Mouse (Mus musculus): ENCODE measurements around the gene Fam189a1. TPM values are rescaled to one million over a fixed set of nuclear protein-coding genes. Genes with fewer than 3 reads are reported as not detected.

The Fam189a1 gene
- total and polyA plus RNA-seq, 3 experiments = not detected

GRCm38 (mm10) chr7:64819683-64820082 lies 336.7 kb downstream of the Fam189a1 start:
- no peak for DNase-seq (ENCODE audit: low read depth, low spot score)
- Histone ChIP-seq H3K79me2 (ENCODE audit: control insufficient read depth, insufficient read depth, low read length, poor library complexity) (no peaks in the 10 kb centered on the region), H3K4me1 (ENCODE audit: control insufficient read depth in 1 of 2, insufficient read depth in 2 of 2, low read length in 2 of 2) (no peaks in the 10 kb centered on the region), H3K27me3 (ENCODE audit: control insufficient read depth in 1 of 2, insufficient read depth in 2 of 2, low read length in 2 of 2) (no peaks in the 10 kb centered on the region), H3K9ac (ENCODE audit: control insufficient read depth, low read depth, low read length, poor library complexity, severe bottlenecking) (no peak overlapping the region), H3K27ac (ENCODE audit: control insufficient read depth, low read depth, low read length) (no peak overlapping the region), H3K36me3 (ENCODE audit: control insufficient read depth in 1 of 2, insufficient read depth in 2 of 2, low read length in 2 of 2) (no peaks in the 10 kb centered on the region), H3K9me3 (replicated peaks; ENCODE audit: insufficient read depth, low read length) (no peaks in the 10 kb centered on the region), H3K4me3 (ENCODE audit: control insufficient read depth in 1 of 2, insufficient read depth in 1 of 2, low read depth in 2 of 2, low read length in 2 of 2) (no peak overlapping the region)
- no peak for TF ChIP-seq CHD1 (IDR thresholded peaks at IDR 0.05; ENCODE audit: low read depth, low read length)
- TF ChIP-seq GATA1 (IDR thresholded peaks at IDR 0.05; ENCODE audit: low read depth, low read length) = no peak
- TF ChIP-seq NRF1 (IDR thresholded peaks at IDR 0.05; ENCODE audit: insufficient read depth, low read depth, low read length, poor library complexity, severe bottlenecking) = no peak
- no peak for TF ChIP-seq TCF12 (IDR thresholded peaks at IDR 0.05; ENCODE audit: low read depth, low read length)

- Histone ChIP-seq H3K9me3 (replicated peaks; ENCODE audit: insufficient read depth, low read length) (no peaks in the 10 kb centered on the region), H3K4me3 (ENCODE audit: control insufficient read depth in 1 of 2, insufficient read depth in 1 of 2, low read depth in 2 of 2, low read length in 2 of 2) (no peak overlapping the region), H3K79me2 (ENCODE audit: control insufficient read depth, insufficient read depth, low read length, poor library complexity) (no peaks in the 10 kb centered on the region), H3K4me1 (ENCODE audit: control insufficient read depth in 1 of 2, insufficient read depth in 2 of 2, low read length in 2 of 2) (no peaks in the 10 kb centered on the region), H3K27ac (ENCODE audit: control insufficient read depth, low read depth, low read length) (no peak overlapping the region), H3K9ac (ENCODE audit: control insufficient read depth, low read depth, low read length, poor library complexity, severe bottlenecking) (no peak overlapping the region), H3K27me3 (ENCODE audit: control insufficient read depth in 1 of 2, insufficient read depth in 2 of 2, low read length in 2 of 2) (no peaks in the 10 kb centered on the region), H3K36me3 (ENCODE audit: control insufficient read depth in 1 of 2, insufficient read depth in 2 of 2, low read length in 2 of 2) (no peaks in the 10 kb centered on the region)
- DNase-seq (ENCODE audit: low read depth, low spot score) = no peak
- TF ChIP-seq MEF2A (IDR thresholded peaks at IDR 0.05; ENCODE audit: extremely low read depth, insufficient replicate concordance, low read depth, low read length, poor library complexity, severe bottlenecking) = no peak
- no peak for TF ChIP-seq RCOR1 (IDR thresholded peaks at IDR 0.05; ENCODE audit: low read depth, low read length)
- TF ChIP-seq ZNF384 (IDR thresholded peaks at IDR 0.05; ENCODE audit: low read depth, low read length) = no peak
- TF ChIP-seq JUND (IDR thresholded peaks at IDR 0.05; ENCODE audit: low read depth, low read length) = no peak
- no peak for TF ChIP-seq EP300 (IDR thresholded peaks at IDR 0.05; ENCODE audit: low read depth in 1 of 2, low read length in 2 of 2)
- TF ChIP-seq TCF12 (IDR thresholded peaks at IDR 0.05; ENCODE audit: low read depth, low read length) = no peak
- no peak for TF ChIP-seq KAT2A (conservative IDR thresholded peaks at IDR 0.05; ENCODE audit: low read depth, low read length)
- TF ChIP-seq NRF1 (IDR thresholded peaks at IDR 0.05; ENCODE audit: insufficient read depth, low read depth, low read length, poor library complexity, severe bottlenecking) = no peak
Observed at GRCm38 (mm10) chr7:64808876-64809275, 347.5 kb downstream of the Fam189a1 start.

- H3K9me3 ChIP-seq (replicated peaks; ENCODE audit: insufficient read depth, low read length) = no peaks in the 10 kb centered on the region
- DNase-seq (ENCODE audit: low read depth, low spot score) = no peak
- no peaks in the 10 kb centered on the region for H3K79me2 ChIP-seq (ENCODE audit: control insufficient read depth, insufficient read depth, low read length, poor library complexity)
- no peak for TF ChIP-seq HCFC1 (IDR thresholded peaks at IDR 0.05; ENCODE audit: low read depth, low read length)
- TF ChIP-seq SMC3 (IDR thresholded peaks at IDR 0.05; ENCODE audit: low read depth, low read length) = no peak
- TF ChIP-seq MYB (IDR thresholded peaks at IDR 0.05; ENCODE audit: low read depth, low read length) = no peak
- TF ChIP-seq MYC (IDR thresholded peaks at IDR 0.05; ENCODE audit: low read depth, low read length) = no peak
- TF ChIP-seq POLR2AphosphoS5 (IDR thresholded peaks at IDR 0.05; ENCODE audit: borderline replicate concordance, low read depth, low read length) = no peak
- no peak for TF ChIP-seq TBP (IDR thresholded peaks at IDR 0.05; ENCODE audit: low read depth, low read length)
- TF ChIP-seq ZC3H11A (IDR thresholded peaks at IDR 0.05; ENCODE audit: low read depth, low read length) = no peak
- TF ChIP-seq ZKSCAN1 (IDR thresholded peaks at IDR 0.05; ENCODE audit: low read depth, low read length) = no peak
- TF ChIP-seq MXI1 (IDR thresholded peaks at IDR 0.05; ENCODE audit: low read depth, low read length) = no peak
- no peak for TF ChIP-seq BHLHE40 (IDR thresholded peaks at IDR 0.05; ENCODE audit: borderline replicate concordance, low read depth, low read length)
- no peak for TF ChIP-seq USF1 (IDR thresholded peaks at IDR 0.05; ENCODE audit: low read depth, low read length)
- TF ChIP-seq SIN3A (IDR thresholded peaks at IDR 0.05; ENCODE audit: low read length) = no peak
- no peak for TF ChIP-seq CHD1 (IDR thresholded peaks at IDR 0.05; ENCODE audit: low read depth, low read length)
- TF ChIP-seq MAFK (IDR thresholded peaks at IDR 0.05; ENCODE audit: borderline replicate concordance, low read depth, low read length) = no peak
- no peak overlapping the region for H3K27ac ChIP-seq (ENCODE audit: control insufficient read depth, low read depth, low read length)
- H3K9ac ChIP-seq (ENCODE audit: control insufficient read depth, low read depth, low read length, poor library complexity, severe bottlenecking) = no peak overlapping the region
- no peak overlapping the region for H3K4me3 ChIP-seq (ENCODE audit: control insufficient read depth in 1 of 2, insufficient read depth in 1 of 2, low read depth in 2 of 2, low read length in 2 of 2)
- H3K4me1 ChIP-seq (ENCODE audit: control insufficient read depth in 1 of 2, insufficient read depth in 2 of 2, low read length in 2 of 2) = no peaks in the 10 kb centered on the region
- no peaks in the 10 kb centered on the region for H3K36me3 ChIP-seq (ENCODE audit: control insufficient read depth in 1 of 2, insufficient read depth in 2 of 2, low read length in 2 of 2)
- no peaks in the 10 kb centered on the region for H3K27me3 ChIP-seq (ENCODE audit: control insufficient read depth in 1 of 2, insufficient read depth in 2 of 2, low read length in 2 of 2)
Observed at GRCm38 (mm10) chr7:64805100-64805499, 351.3 kb downstream of the Fam189a1 start.
